Mouse (Mus musculus): Measurements from ENCODE around the gene Olfr1350. TPM values are rescaled to one million over a fixed set of nuclear protein-coding genes. Genes with fewer than 3 reads are reported as not detected.
"Not testable (repeated sequence)": the region's sequence is repeated elsewhere in the genome, so short reads cannot be mapped to it uniquely, and the experiment has no call there.

Gene Olfr1350
- not detected in 2 replicates for polyA plus RNA-seq (2014; fragmentation: Nextera tagmentation; extraction: Ambion mirVana)

DNA sequence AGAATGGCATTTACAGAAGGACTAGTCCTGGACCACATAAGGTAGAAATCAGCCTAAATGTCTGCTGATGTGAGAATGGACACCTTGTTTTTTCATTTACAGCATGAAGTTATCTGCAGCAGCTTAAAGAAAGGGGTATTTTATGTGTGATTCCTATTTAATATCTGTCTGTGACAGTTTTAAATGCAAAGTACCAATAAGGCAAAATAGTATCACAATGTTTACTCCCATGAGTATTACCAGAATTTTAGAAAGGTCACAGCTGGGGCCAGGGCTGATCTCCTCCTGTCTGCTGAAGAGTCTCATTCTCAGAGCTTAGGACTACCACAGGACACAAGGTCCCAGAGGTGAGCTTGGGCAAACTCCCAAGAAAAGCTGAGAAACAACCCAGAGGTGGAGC is at the start of gene Olfr1350:
Gene Olfr1350, plus strand, starts transcription at position 301 of the 400 bp plus-strand sequence.
- H3K9me3 ChIP-seq (ENCODE audit: control insufficient read depth, low read length) = peaks cover 3% of the 10 kb centered on the region; the same call in 1 of the 2 replicates
- no peak for ATAC-seq (ENCODE audit: insufficient number of reproducible peaks, insufficient read depth, low FRiP score, low read depth)
- H3K4me3 ChIP-seq (ENCODE audit: control insufficient read depth in 1 of 2, insufficient read depth in 1 of 2, low read depth in 1 of 2, low read length in 2 of 2) = no peak within 1 kb of the TSS
- no peak within 1 kb of the TSS for H3K27ac ChIP-seq (replicated peaks in 1 of 2; ENCODE audit: control insufficient read depth in 1 of 2, insufficient read depth in 1 of 2, low read depth in 2 of 2, low read length in 2 of 2)
- H3K27me3 ChIP-seq (ENCODE audit: control insufficient read depth, insufficient read depth, low read length) = no peaks in the 10 kb centered on the region
- H3K9ac ChIP-seq (ENCODE audit: low read length) = no peak within 1 kb of the TSS
- H3K36me3 ChIP-seq (ENCODE audit: control insufficient read depth, insufficient read depth, low read length) = no peaks in the 10 kb centered on the region
- H3K4me2 ChIP-seq (ENCODE audit: low read length) = no peak within 1 kb of the TSS
- H3K4me1 ChIP-seq (ENCODE audit: control insufficient read depth in 2 of 2, insufficient read depth in 2 of 2, low read length in 2 of 2) = no peaks in the 10 kb centered on the region

DNA sequence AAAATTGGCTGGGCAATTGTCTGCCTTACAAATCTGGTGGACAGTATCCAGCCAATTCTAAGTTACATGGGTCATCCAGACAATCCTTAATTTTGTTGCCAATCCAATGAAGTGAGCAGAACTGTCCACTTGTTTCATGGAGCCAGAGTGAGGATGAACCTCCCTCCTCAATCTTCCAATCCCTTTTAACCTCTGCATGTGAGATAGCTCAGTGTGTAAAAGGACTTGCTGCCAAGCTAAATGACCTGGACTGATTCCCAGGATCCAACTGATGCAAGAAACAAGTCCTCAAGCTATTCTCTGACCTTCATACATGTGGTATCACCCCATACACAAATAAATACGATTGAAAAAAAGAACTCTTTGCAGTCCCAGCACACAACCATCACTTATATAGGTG is 43.0 kb upstream of the Olfr1350 start:
- H3K9ac ChIP-seq (ENCODE audit: low read length) = no peak overlapping the region
- H3K4me1 ChIP-seq (ENCODE audit: control insufficient read depth in 2 of 2, insufficient read depth in 2 of 2, low read length in 2 of 2) = no peaks in the 10 kb centered on the region
- peaks cover 27% of the 10 kb centered on the region; the same call in 1 of the 2 replicates for H3K9me3 ChIP-seq (ENCODE audit: control insufficient read depth, low read length)
- H3K27ac ChIP-seq (replicated peaks in 1 of 2; ENCODE audit: control insufficient read depth in 1 of 2, insufficient read depth in 1 of 2, low read depth in 2 of 2, low read length in 2 of 2) = no peak overlapping the region
- H3K27me3 ChIP-seq (ENCODE audit: control insufficient read depth, insufficient read depth, low read length) = no peaks in the 10 kb centered on the region
- no peaks in the 10 kb centered on the region for H3K36me3 ChIP-seq (ENCODE audit: control insufficient read depth, insufficient read depth, low read length)
- ATAC-seq (ENCODE audit: insufficient number of reproducible peaks, insufficient read depth, low FRiP score, low read depth) = no peak
- H3K4me2 ChIP-seq (ENCODE audit: low read length) = no peak overlapping the region
- no peak overlapping the region for H3K4me3 ChIP-seq (ENCODE audit: control insufficient read depth in 1 of 2, insufficient read depth in 1 of 2, low read depth in 1 of 2, low read length in 2 of 2)
- WGBS = 24% methylated on average over 1 of the region's 1 CpGs

DNA sequence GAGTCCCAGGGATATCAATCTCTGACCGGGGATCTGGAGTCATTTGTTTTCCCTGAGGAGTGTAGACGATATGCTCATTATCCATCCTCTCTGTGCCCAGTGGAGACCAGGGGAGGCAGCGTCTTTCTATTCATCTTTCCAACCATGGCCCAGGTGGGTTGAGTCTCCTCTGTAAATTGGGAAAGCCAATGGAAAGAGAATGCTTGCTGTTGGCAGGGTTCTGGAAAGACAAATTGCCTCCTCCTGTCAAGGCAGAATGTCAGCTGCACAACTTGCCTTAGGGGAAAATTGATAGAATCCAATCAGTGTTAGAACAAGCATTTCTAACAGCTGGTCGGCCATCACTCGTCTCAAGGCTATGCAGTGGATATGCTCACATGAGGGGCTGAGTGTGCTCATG is 41.8 kb upstream of the Olfr1350 start, which contains the start of gene Olfr1349:
Gene Olfr1349, minus strand, starts transcription at position 101 of the 400 bp plus-strand sequence.
- WGBS = 69% methylated on average over 5 of the region's 5 CpGs
- no peaks in the 10 kb centered on the region for H3K36me3 ChIP-seq (ENCODE audit: control insufficient read depth, insufficient read depth, low read length)
- no peak within 1 kb of the TSS for H3K27ac ChIP-seq (replicated peaks in 1 of 2; ENCODE audit: control insufficient read depth in 1 of 2, insufficient read depth in 1 of 2, low read depth in 2 of 2, low read length in 2 of 2)
- no peaks in the 10 kb centered on the region for H3K27me3 ChIP-seq (ENCODE audit: control insufficient read depth, insufficient read depth, low read length)
- no peak within 1 kb of the TSS for H3K4me3 ChIP-seq (ENCODE audit: control insufficient read depth in 1 of 2, insufficient read depth in 1 of 2, low read depth in 1 of 2, low read length in 2 of 2)
- no peak within 1 kb of the TSS for H3K4me2 ChIP-seq (ENCODE audit: low read length)
- no peaks in the 10 kb centered on the region for H3K4me1 ChIP-seq (ENCODE audit: control insufficient read depth in 2 of 2, insufficient read depth in 2 of 2, low read length in 2 of 2)
- no peak for ATAC-seq (ENCODE audit: insufficient number of reproducible peaks, insufficient read depth, low FRiP score, low read depth)
- H3K9me3 ChIP-seq (ENCODE audit: control insufficient read depth, low read length) = peaks cover 30% of the 10 kb centered on the region; the same call in 1 of the 2 replicates
- no peak within 1 kb of the TSS for H3K9ac ChIP-seq (ENCODE audit: low read length)

DNA sequence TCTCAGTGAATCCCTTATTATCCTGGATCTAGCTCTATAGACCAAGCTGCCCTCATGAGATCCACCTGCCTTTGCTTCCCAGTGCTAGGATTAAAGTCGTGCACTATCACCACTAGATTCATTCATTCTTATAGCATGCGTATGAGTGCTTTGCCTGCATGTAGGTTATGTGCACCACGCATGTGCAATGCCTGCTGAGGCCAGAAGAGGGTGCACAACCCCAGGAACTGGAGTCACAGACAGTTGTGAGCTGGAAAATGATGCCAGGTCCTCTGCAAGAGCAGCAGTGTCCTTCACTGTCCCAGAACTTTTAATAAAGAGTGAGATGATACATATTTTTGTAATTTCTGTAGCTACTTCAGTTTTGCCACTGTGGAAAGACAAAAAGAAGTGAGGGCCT is 39.6 kb upstream of the Olfr1350 start:
- peaks cover 22% of the 10 kb centered on the region; the same call in 1 of the 2 replicates for H3K9me3 ChIP-seq (ENCODE audit: control insufficient read depth, low read length)
- no peak overlapping the region for H3K4me3 ChIP-seq (ENCODE audit: control insufficient read depth in 1 of 2, insufficient read depth in 1 of 2, low read depth in 1 of 2, low read length in 2 of 2)
- no peak overlapping the region for H3K4me2 ChIP-seq (ENCODE audit: low read length)
- ATAC-seq (ENCODE audit: insufficient number of reproducible peaks, insufficient read depth, low FRiP score, low read depth) = no peak
- H3K27ac ChIP-seq (replicated peaks in 1 of 2; ENCODE audit: control insufficient read depth in 1 of 2, insufficient read depth in 1 of 2, low read depth in 2 of 2, low read length in 2 of 2) = no peak overlapping the region
- no peak overlapping the region for H3K9ac ChIP-seq (ENCODE audit: low read length)
- H3K36me3 ChIP-seq (ENCODE audit: control insufficient read depth, insufficient read depth, low read length) = no peaks in the 10 kb centered on the region
- no peaks in the 10 kb centered on the region for H3K27me3 ChIP-seq (ENCODE audit: control insufficient read depth, insufficient read depth, low read length)
- no peaks in the 10 kb centered on the region for H3K4me1 ChIP-seq (ENCODE audit: control insufficient read depth in 2 of 2, insufficient read depth in 2 of 2, low read length in 2 of 2)
- 56% methylated on average over 3 of the region's 3 CpGs for WGBS

DNA sequence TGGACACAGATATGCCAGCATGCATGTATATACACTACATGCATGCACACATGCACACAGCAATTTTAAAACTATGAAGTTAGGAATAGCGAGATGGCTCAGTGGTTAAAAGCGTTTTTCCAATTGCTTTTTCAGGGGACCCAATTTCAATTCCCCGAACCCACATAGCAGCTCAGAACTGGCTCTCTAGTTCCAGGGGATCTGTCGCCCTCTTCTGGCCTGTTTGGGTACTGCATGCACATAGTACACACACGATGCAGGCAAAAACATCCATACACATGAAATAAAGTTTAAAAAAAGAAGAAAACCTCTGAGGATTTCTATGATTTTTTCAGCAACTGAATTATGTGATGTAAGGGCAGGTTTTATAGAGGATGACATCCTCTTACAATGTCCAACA is 38.5 kb upstream of the Olfr1350 start:
- no peak overlapping the region for H3K4me2 ChIP-seq (ENCODE audit: low read length)
- no peak overlapping the region for H3K27ac ChIP-seq (replicated peaks in 1 of 2; ENCODE audit: control insufficient read depth in 1 of 2, insufficient read depth in 1 of 2, low read depth in 2 of 2, low read length in 2 of 2)
- H3K9ac ChIP-seq (ENCODE audit: low read length) = no peak overlapping the region
- ATAC-seq (ENCODE audit: insufficient number of reproducible peaks, insufficient read depth, low FRiP score, low read depth) = no peak
- H3K36me3 ChIP-seq (ENCODE audit: control insufficient read depth, insufficient read depth, low read length) = no peaks in the 10 kb centered on the region
- H3K4me3 ChIP-seq (ENCODE audit: control insufficient read depth in 1 of 2, insufficient read depth in 1 of 2, low read depth in 1 of 2, low read length in 2 of 2) = no peak overlapping the region
- 65% methylated on average over 5 of the region's 5 CpGs for WGBS
- H3K9me3 ChIP-seq (ENCODE audit: control insufficient read depth, low read length) = peaks cover 20% of the 10 kb centered on the region; the same call in 1 of the 2 replicates
- no peaks in the 10 kb centered on the region for H3K27me3 ChIP-seq (ENCODE audit: control insufficient read depth, insufficient read depth, low read length)
- H3K4me1 ChIP-seq (ENCODE audit: control insufficient read depth in 2 of 2, insufficient read depth in 2 of 2, low read length in 2 of 2) = no peaks in the 10 kb centered on the region

DNA sequence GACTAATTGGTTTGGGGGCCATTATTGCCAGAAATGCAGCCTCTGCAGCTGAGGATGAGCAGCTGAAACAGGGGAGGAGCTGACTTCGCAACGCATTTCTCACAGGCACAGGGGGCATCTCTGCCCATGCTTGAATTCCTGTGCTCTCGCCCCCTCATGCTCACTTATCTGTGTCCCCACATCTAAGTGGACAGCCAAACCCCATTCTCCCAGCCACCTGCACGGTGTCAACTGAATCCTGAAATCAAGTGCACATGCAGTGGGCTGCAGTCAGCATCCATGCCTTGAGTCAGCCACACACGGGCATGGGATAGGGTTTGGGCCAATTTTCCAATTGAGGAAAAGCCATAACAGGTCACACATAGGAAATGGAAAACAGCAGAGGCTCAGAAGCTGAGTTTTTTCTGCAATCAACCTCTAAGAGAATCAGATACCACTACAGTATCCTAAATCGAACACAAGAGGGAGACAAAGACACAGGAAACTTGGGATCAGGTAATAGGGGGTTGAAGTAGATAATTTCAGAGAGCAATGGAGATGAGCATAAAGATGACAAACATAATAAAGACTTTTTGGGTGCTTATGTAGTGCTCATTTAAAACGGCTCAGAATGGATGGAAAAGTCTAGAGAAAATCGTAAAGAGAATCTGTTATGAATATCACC is 21.6 kb downstream of the Olfr1350 start:
- Histone ChIP-seq H3K4me2 (ENCODE audit: low read length) (no peak overlapping the region), H3K27ac (replicated peaks in 1 of 2; ENCODE audit: control insufficient read depth in 1 of 2, insufficient read depth in 1 of 2, low read depth in 2 of 2, low read length in 2 of 2) (no peak overlapping the region), H3K4me1 (ENCODE audit: control insufficient read depth in 2 of 2, insufficient read depth in 2 of 2, low read length in 2 of 2) (no peaks in the 10 kb centered on the region), H3K4me3 (ENCODE audit: control insufficient read depth in 1 of 2, insufficient read depth in 1 of 2, low read depth in 1 of 2, low read length in 2 of 2) (no peak overlapping the region), H3K9ac (ENCODE audit: low read length) (no peak overlapping the region), H3K36me3 (ENCODE audit: control insufficient read depth, insufficient read depth, low read length) (no peaks in the 10 kb centered on the region), H3K27me3 (ENCODE audit: control insufficient read depth, insufficient read depth, low read length) (no peaks in the 10 kb centered on the region), H3K9me3 (ENCODE audit: control insufficient read depth, low read length) (no peaks in the 10 kb centered on the region)
- 48% methylated on average over 8 of the region's 8 CpGs for WGBS
- ATAC-seq (ENCODE audit: insufficient number of reproducible peaks, insufficient read depth, low FRiP score, low read depth) = no peak

DNA sequence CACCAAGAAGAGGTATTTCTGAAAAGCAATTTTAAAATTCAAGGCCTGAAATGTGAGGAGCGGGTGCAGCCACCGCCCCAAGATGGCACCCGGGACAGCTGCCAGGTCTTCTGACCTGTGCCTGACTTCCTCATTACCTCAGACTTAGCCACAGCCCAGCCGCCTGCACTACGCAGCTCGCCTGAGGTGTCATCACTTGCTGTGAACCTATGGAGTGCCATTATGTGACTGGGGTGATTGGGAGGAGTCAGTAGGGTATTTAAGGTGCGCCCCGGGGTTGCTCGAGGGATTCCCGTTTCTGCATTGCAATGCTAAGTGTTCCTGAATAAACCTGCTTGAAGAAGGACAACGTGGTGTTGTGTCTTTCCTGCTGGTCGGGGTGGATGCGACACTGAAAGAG is 24.1 kb downstream of the Olfr1350 start:
- not testable (repeated sequence) for H3K27me3 ChIP-seq (ENCODE audit: control insufficient read depth, insufficient read depth, low read length); ATAC-seq (ENCODE audit: insufficient number of reproducible peaks, insufficient read depth, low FRiP score, low read depth); H3K4me1 ChIP-seq (ENCODE audit: control insufficient read depth in 2 of 2, insufficient read depth in 2 of 2, low read length in 2 of 2); H3K4me2 ChIP-seq (ENCODE audit: low read length); H3K9me3 ChIP-seq (ENCODE audit: control insufficient read depth, low read length); H3K36me3 ChIP-seq (ENCODE audit: control insufficient read depth, insufficient read depth, low read length); H3K4me3 ChIP-seq (ENCODE audit: control insufficient read depth in 1 of 2, insufficient read depth in 1 of 2, low read depth in 1 of 2, low read length in 2 of 2); H3K9ac ChIP-seq (ENCODE audit: low read length); H3K27ac ChIP-seq (replicated peaks in 1 of 2; ENCODE audit: control insufficient read depth in 1 of 2, insufficient read depth in 1 of 2, low read depth in 2 of 2, low read length in 2 of 2)
- 79% methylated on average over 13 of the region's 13 CpGs for WGBS

DNA sequence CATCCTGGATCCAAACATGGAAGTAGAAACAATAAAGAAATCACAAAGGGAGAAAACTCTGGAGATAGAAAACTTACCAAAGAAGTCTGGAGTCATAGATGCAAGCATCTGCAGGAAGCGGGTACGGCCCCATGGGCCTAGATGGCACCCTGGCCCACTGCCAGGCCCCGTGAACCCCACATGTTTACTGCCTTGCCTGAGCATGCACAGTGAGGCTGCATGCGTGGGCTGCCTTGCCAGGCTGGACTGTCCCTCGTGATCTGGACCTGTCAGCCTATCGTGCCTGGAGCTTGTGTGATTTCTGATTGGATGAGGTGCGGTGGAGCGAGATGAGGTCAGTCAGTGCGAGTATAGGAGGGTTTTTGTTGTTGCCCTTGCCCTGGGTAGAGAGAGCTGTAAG is 38.7 kb downstream of the Olfr1350 start:
- no peak overlapping the region for H3K27ac ChIP-seq (replicated peaks in 1 of 2; ENCODE audit: control insufficient read depth in 1 of 2, insufficient read depth in 1 of 2, low read depth in 2 of 2, low read length in 2 of 2)
- no peak overlapping the region for H3K4me2 ChIP-seq (ENCODE audit: low read length)
- WGBS = 81% methylated on average over 9 of the region's 9 CpGs
- no peaks in the 10 kb centered on the region for H3K9me3 ChIP-seq (ENCODE audit: control insufficient read depth, low read length)
- no peaks in the 10 kb centered on the region for H3K4me1 ChIP-seq (ENCODE audit: control insufficient read depth in 2 of 2, insufficient read depth in 2 of 2, low read length in 2 of 2)
- ATAC-seq (ENCODE audit: insufficient number of reproducible peaks, insufficient read depth, low FRiP score, low read depth) = no peak
- no peaks in the 10 kb centered on the region for H3K27me3 ChIP-seq (ENCODE audit: control insufficient read depth, insufficient read depth, low read length)
- H3K4me3 ChIP-seq (ENCODE audit: control insufficient read depth in 1 of 2, insufficient read depth in 1 of 2, low read depth in 1 of 2, low read length in 2 of 2) = no peak overlapping the region
- no peak overlapping the region for H3K9ac ChIP-seq (ENCODE audit: low read length)
- H3K36me3 ChIP-seq (ENCODE audit: control insufficient read depth, insufficient read depth, low read length) = no peaks in the 10 kb centered on the region
